Comparison of ENCODE assay signal across 19 mouse cellular contexts in genomic region chr4:156169129-156169528, GRCm38 (mm10). TPM values are rescaled to one million over a fixed set of nuclear protein-coding genes. Genes with fewer than 3 reads are reported as not detected.
A peak's percentile ranks its signal among the peaks of the same experiment; 100 is the strongest.
DNase-seq lines count a peak whose midpoint lies in the region.
"Had no signal": no experiment of that assay in that cellular context is flagged by ENCODE, and none has a peak within 500 bp of the region (broad histone marks: within the 10 kb centered on the region; RNA-seq: fewer than 3 reads in every experiment).

No protein-coding gene starts in this region.

- DNase-seq in frontal cortex, postnatal 10 days (ENCODE audit: low spot score in 2 of 2) = peak; percentile 3 to 4
- DNase-seq in frontal cortex, adult 2 months (ENCODE audit: extremely low spot score in 1 of 2, low spot score in 1 of 2) = no peak
- DNase-seq in layer of hippocampus, adult 9-11 months = peak; percentile 1
- no peak for DNase-seq in layer of hippocampus, adult 11-12 months (ENCODE audit: low spot score)
- peak; percentile 2 for DNase-seq in right cerebral cortex, postnatal 4 days
- DNase-seq in right cerebral cortex, postnatal 14 days = no peak
- DNase-seq: adrenal gland, postnatal 10 days; adrenal gland, postnatal 36 days; B cell, adult 2 months; cerebellum, adult 18-20 months; cerebellum, adult 9-10 months; cerebellum, postnatal 14 days; gastrocnemius, adult 2 months; gastrocnemius, postnatal 14 days; heart, adult 2 months; heart, postnatal 14 days; heart, postnatal 4 days had no signal

RNA-seq across cellular contexts. Expression of gene Agrn, which starts 28.2 kb away (rescaled TPM):
- 198 and 200 TPM in 2 replicates for polyA plus RNA-seq in frontal cortex, adult 2 months (2012; rRNA removed)

RNA-seq across cellular contexts. Expression of gene Isg15, which starts 31.5 kb away (rescaled TPM):
- polyA plus RNA-seq in frontal cortex, adult 2 months (2012; rRNA removed) = 8.9 and 10.4 TPM in 2 replicates
- polyA plus RNA-seq: heart, embryonic 10.5 days had no signal

RNA-seq across cellular contexts. Expression of gene AW011738, which starts 34.0 kb away (rescaled TPM):
- polyA plus RNA-seq in frontal cortex, adult 2 months (2012; rRNA removed) = 5.2 and 5.4 TPM in 2 replicates
- polyA plus RNA-seq: G1E had no signal

RNA-seq across cellular contexts. Expression of gene Rnf223, which starts 38.8 kb away (rescaled TPM):
- polyA plus RNA-seq in frontal cortex, adult 2 months (2012; rRNA removed) = 1.5 and 2.5 TPM in 2 replicates

RNA-seq across cellular contexts. Expression of gene Perm1, which starts 46.5 kb away (rescaled TPM):
- 0.92 and 0.96 TPM in 2 replicates for polyA plus RNA-seq in frontal cortex, adult 2 months (2012; rRNA removed)
- polyA plus RNA-seq: G1E had no signal

Comparison
In these comparisons a context has a peak if more than half of its experiments do, and no peak if none do; other contexts are left out.
1. DNase-seq: peak in frontal cortex, postnatal 10 days (2 of 2), layer of hippocampus, adult 9-11 months (single experiment) and right cerebral cortex, postnatal 4 days (single experiment); none in frontal cortex, adult 2 months (0 of 2), layer of hippocampus, adult 11-12 months (single experiment) and right cerebral cortex, postnatal 14 days (single experiment).